Mouse (Mus musculus) liver, embryonic 12.5 days (tissue): Measurements from ENCODE around the gene Gpr162. TPM values are rescaled to one million over a fixed set of nuclear protein-coding genes. Genes with fewer than 3 reads are reported as not detected.

Source experiments
- polyA plus RNA-seq: library from polyadenylated mRNA; unstranded; fragments of >200 nt; fragmentation: Nextera tagmentation; extraction: Ambion mirVana; gene quantifications from 2 replicates; pipeline ENCODE4 v1.2.1, GENCODE M21; 2016

The Gpr162 gene
- polyA plus RNA-seq, 1 experiment from 2014 or later, result 0.08 TPM

Other genes with a start within 250 kb of the Gpr162 start
- gene C1s2, start 227.9 kb downstream of the Gpr162 start, polyA plus RNA-seq, result not detected in 2 replicates
- 67.1 and 74.5 TPM in 2 replicates for gene Lpcat3, start 201.0 kb downstream of the Gpr162 start, polyA plus RNA-seq
- gene Emg1, start 151.8 kb downstream of the Gpr162 start, polyA plus RNA-seq, result 200 TPM in 2 replicates
- gene Phb2, start 151.6 kb downstream of the Gpr162 start, polyA plus RNA-seq, result 433 and 443 TPM in 2 replicates
- gene Ptpn6, start 125.3 kb downstream of the Gpr162 start, polyA plus RNA-seq, result 30.8 and 31.3 TPM in 2 replicates
- gene Grcc10, start 122.6 kb downstream of the Gpr162 start, polyA plus RNA-seq, result 109 and 116 TPM in 2 replicates
- not detected in 2 replicates for gene Gm45234, start 108.0 kb downstream of the Gpr162 start, polyA plus RNA-seq
- gene Atn1, start 107.5 kb downstream of the Gpr162 start, polyA plus RNA-seq, result 2.6 and 2.9 TPM in 2 replicates
- 0.77 and 1.0 TPM in 2 replicates for gene Eno2, start 94.3 kb downstream of the Gpr162 start, polyA plus RNA-seq
- gene Lrrc23, start 84.3 kb downstream of the Gpr162 start, polyA plus RNA-seq, result not detected in 2 replicates
- gene Spsb2, start 55.3 kb downstream of the Gpr162 start, polyA plus RNA-seq, result 9.9 and 10.8 TPM in 2 replicates
- gene Tpi1, start 49.7 kb downstream of the Gpr162 start, polyA plus RNA-seq, result 630 and 674 TPM in 2 replicates
- gene Usp5, start 34.5 kb downstream of the Gpr162 start, polyA plus RNA-seq, result 87.5 and 94.1 TPM in 2 replicates
- 193 TPM in 2 replicates for gene Cdca3, start 34.4 kb downstream of the Gpr162 start, polyA plus RNA-seq
- gene Gnb3, start 23.7 kb downstream of the Gpr162 start, polyA plus RNA-seq, result 0.29 and 0.43 TPM in 2 replicates
- 5.0 and 5.5 TPM in 2 replicates for gene P3h3, start 6.2 kb downstream of the Gpr162 start, polyA plus RNA-seq
- 0.05 and 0.07 TPM in 2 replicates for gene Cd4, start 24.2 kb upstream of the Gpr162 start, polyA plus RNA-seq
- 0.32 and 0.33 TPM in 2 replicates for gene Lag3, start 47.7 kb upstream of the Gpr162 start, polyA plus RNA-seq
- gene Ptms, start 56.1 kb upstream of the Gpr162 start, polyA plus RNA-seq, result 64.5 and 66.7 TPM in 2 replicates
- gene Mlf2, start 67.4 kb upstream of the Gpr162 start, polyA plus RNA-seq, result 178 and 187 TPM in 2 replicates
- 88.7 and 95.2 TPM in 2 replicates for gene Cops7a, start 101.6 kb upstream of the Gpr162 start, polyA plus RNA-seq
- 0.11 TPM in 1 of 2 replicates, not detected in the other for gene Pianp, start 132.7 kb upstream of the Gpr162 start, polyA plus RNA-seq
- gene Zfp384, start 145.2 kb upstream of the Gpr162 start, polyA plus RNA-seq, result 6.6 and 7.2 TPM in 2 replicates
- gene Ing4, start 175.8 kb upstream of the Gpr162 start, polyA plus RNA-seq, result 34.4 and 34.6 TPM in 2 replicates
- gene Acrbp, start 185.7 kb upstream of the Gpr162 start, polyA plus RNA-seq, result 2.8 and 3.7 TPM in 2 replicates
- gene Lpar5, start 203.9 kb upstream of the Gpr162 start, polyA plus RNA-seq, result 1.9 and 2.2 TPM in 2 replicates
- 38.3 and 40.5 TPM in 2 replicates for gene Chd4, start 232.0 kb upstream of the Gpr162 start, polyA plus RNA-seq